Comparison of ENCODE assay signal across 8 mouse cellular contexts in genomic region chr16:4585642-4586530, GRCm38 (mm10). TPM values are rescaled to one million over a fixed set of nuclear protein-coding genes. Genes with fewer than 3 reads are reported as not detected.
DNase-seq lines count a peak whose midpoint lies in the region; ATAC-seq and TF ChIP-seq lines count a peak whose summit lies in the region.

No protein-coding gene starts in this region.

- peaks cover 26% of the 10 kb centered on the region for H3K4me1 ChIP-seq in heart, embryonic 12.5 days (replicated peaks)
- peaks cover 55% of the 10 kb centered on the region for H3K4me1 ChIP-seq in E14TG2a.4 (replicated peaks; ENCODE audit: low read depth, low read length)
- H3K4me1 ChIP-seq in forebrain, embryonic 14.5 days (ENCODE audit: control insufficient read depth, insufficient read depth, low read length): no peaks in the 10 kb centered on the region
- peaks cover 24% of the 10 kb centered on the region for H3K4me1 ChIP-seq in liver, postnatal 0 days (ENCODE audit: insufficient read depth)

- intact Hi-C loops in heart, postnatal 25 days (cut with DNase I): loop anchor here (2.0 kb wide), 1 partner anchor 25 kb away; no protein-coding TSS in a partner anchor
- intact Hi-C loops in left cerebral cortex, postnatal 10 days (cut with DNase I): no loop called here
- intact Hi-C loops in left cerebral cortex, postnatal 14 days (cut with DNase I): no loop called here

- peaks cover 10% of the 10 kb centered on the region for H3K36me3 ChIP-seq in heart, embryonic 12.5 days
- H3K36me3 ChIP-seq in E14TG2a.4 (ENCODE audit: insufficient read depth, low read length): peaks cover 7% of the 10 kb centered on the region
- 0 out of 2 replicates have a peak, but pooled peaks cover 3% of the 10 kb centered on the region for H3K36me3 ChIP-seq in forebrain, embryonic 14.5 days (ENCODE audit: control insufficient read depth, insufficient read depth, low read length)
- H3K36me3 ChIP-seq in liver, postnatal 0 days (replicated peaks; ENCODE audit: insufficient read depth, low read length): no peaks in the 10 kb centered on the region

- ATAC-seq in heart, embryonic 12.5 days (ENCODE audit: insufficient number of reproducible peaks, low FRiP score): peak; percentile 13
- peak; percentile 44 for ATAC-seq in forebrain, embryonic 14.5 days
- 0 out of 2 replicates have a peak, but pooled peaks have one; percentile 8 for ATAC-seq in liver, postnatal 0 days

- no peak for TF ChIP-seq EP300 in liver, postnatal 0 days (IDR thresholded peaks at IDR 0.05; ENCODE audit: low read depth)

- no peaks in the 10 kb centered on the region for H3K9me3 ChIP-seq in heart, embryonic 12.5 days (replicated peaks)
- H3K9me3 ChIP-seq in E14TG2a.4 (ENCODE audit: low read length): no peaks in the 10 kb centered on the region
- no peaks in the 10 kb centered on the region for H3K9me3 ChIP-seq in forebrain, embryonic 14.5 days (replicated peaks; ENCODE audit: control insufficient read depth, low read length)
- no peaks in the 10 kb centered on the region for H3K9me3 ChIP-seq in liver, postnatal 0 days (ENCODE audit: low read length)

- WGBS in heart, embryonic 12.5 days: 7% methylated on average over 14 of the region's 14 CpGs
- WGBS in forebrain, embryonic 14.5 days: 11% methylated on average over 14 of the region's 14 CpGs
- WGBS in liver, postnatal 0 days (ENCODE audit: insufficient replicate concordance): 9% methylated on average over 14 of the region's 14 CpGs

- H3K4me3 ChIP-seq in heart, embryonic 12.5 days: peak overlapping the region; percentile 41
- H3K4me3 ChIP-seq in E14TG2a.4 (replicated peaks; ENCODE audit: low read length): peak overlapping the region; percentile 78
- H3K4me3 ChIP-seq in forebrain, embryonic 14.5 days (ENCODE audit: low read depth, low read length): peak overlapping the region; percentile 46
- H3K4me3 ChIP-seq in liver, postnatal 0 days (ENCODE audit: low read depth, low read length): peak overlapping the region; percentile 47

- H3K4me2 ChIP-seq in heart, embryonic 12.5 days: peak overlapping the region; percentile 66
- H3K4me2 ChIP-seq in forebrain, embryonic 14.5 days (ENCODE audit: low read length): peak overlapping the region; percentile 58
- peak overlapping the region; percentile 74 for H3K4me2 ChIP-seq in liver, postnatal 0 days (ENCODE audit: low read depth, low read length)

- H3K9ac ChIP-seq in heart, embryonic 12.5 days: peak overlapping the region; percentile 31
- H3K9ac ChIP-seq in forebrain, embryonic 14.5 days (ENCODE audit: low read length): peak overlapping the region; percentile 64
- peak overlapping the region; percentile 58 for H3K9ac ChIP-seq in liver, postnatal 0 days (replicated peaks)

- H3K27ac ChIP-seq in heart, embryonic 12.5 days (ENCODE audit: poor library complexity, severe bottlenecking): peak overlapping the region; percentile 79
- peak overlapping the region; percentile 66; the same call in 1 of the 2 replicates for H3K27ac ChIP-seq in forebrain, embryonic 14.5 days (ENCODE audit: low read depth, low read length)
- H3K27ac ChIP-seq in liver, postnatal 0 days (ENCODE audit: low read depth): peak overlapping the region; percentile 61

- no peak for TF ChIP-seq CTCF in E14TG2a.4 (conservative IDR thresholded peaks at IDR 0.05; ENCODE audit: low read length)
- no peak for TF ChIP-seq CTCF in liver, postnatal 0 days (IDR thresholded peaks at IDR 0.05; ENCODE audit: low read depth)

- no peak for DNase-seq in heart, postnatal 25 days (ENCODE audit: low spot score)
- no peak for DNase-seq in forebrain, embryonic 14.5 days (ENCODE audit: low spot score)
- no peak for DNase-seq in liver, postnatal 0 days
- DNase-seq in gastrocnemius, adult 8-10 months (ENCODE audit: low spot score in 2 of 2): no peak
- no peak for DNase-seq in left cerebral cortex, postnatal 10 days (ENCODE audit: extremely low spot score in 1 of 2, low spot score in 2 of 2)
- DNase-seq in left cerebral cortex, postnatal 14 days (ENCODE audit: low spot score in 2 of 2): no peak

- no peaks in the 10 kb centered on the region for H3K27me3 ChIP-seq in heart, embryonic 12.5 days (replicated peaks)
- no peaks in the 10 kb centered on the region for H3K27me3 ChIP-seq in E14TG2a.4 (ENCODE audit: insufficient read depth, low read length)
- no peaks in the 10 kb centered on the region for H3K27me3 ChIP-seq in forebrain, embryonic 14.5 days (replicated peaks; ENCODE audit: control insufficient read depth, insufficient read depth, low read length)
- H3K27me3 ChIP-seq in liver, postnatal 0 days (ENCODE audit: insufficient read depth, low read length): no peaks in the 10 kb centered on the region

RNA-seq across cellular contexts. Expression of gene Glis2, which starts 8.6 kb away (rescaled TPM):
- polyA plus RNA-seq in heart, embryonic 12.5 days (2016; fragmentation: Nextera tagmentation; extraction: Ambion mirVana): 24.9 and 25.5 TPM in 2 replicates
- total RNA-seq in heart, postnatal 25 days (2021): 10 to 100 TPM; 16.6 to 20.3 TPM
- polyA plus RNA-seq in forebrain, embryonic 14.5 days (2014; fragmentation: Nextera tagmentation; extraction: Ambion mirVana): 9.0 and 10.0 TPM in 2 replicates
- polyA plus RNA-seq in liver, postnatal 0 days (2015; fragmentation: Nextera tagmentation; extraction: Ambion mirVana): 1.7 and 1.9 TPM in 2 replicates
- 1 to 10 TPM; 1.8 to 4.0 (median 3.5) TPM for total RNA-seq in gastrocnemius, adult 8-10 months (2022)
- total RNA-seq in left cerebral cortex, postnatal 10 days (2021): 10 to 100 TPM; 15.9 to 18.9 TPM
- 10 to 100 TPM; 16.3 to 18.0 TPM for total RNA-seq in left cerebral cortex, postnatal 14 days (2021)

RNA-seq across cellular contexts. Expression of gene Tfap4, which starts 26.2 kb away (rescaled TPM):
- polyA plus RNA-seq in heart, embryonic 12.5 days (2016; fragmentation: Nextera tagmentation; extraction: Ambion mirVana): 8.1 and 8.4 TPM in 2 replicates
- 1 to 10 TPM; 3.5 to 4.2 TPM for total RNA-seq in heart, postnatal 25 days (2021)
- polyA plus RNA-seq in forebrain, embryonic 14.5 days (2014; fragmentation: Nextera tagmentation; extraction: Ambion mirVana): 9.1 and 12.0 TPM in 2 replicates
- polyA plus RNA-seq in liver, postnatal 0 days (2015; fragmentation: Nextera tagmentation; extraction: Ambion mirVana): 3.9 and 5.6 TPM in 2 replicates
- total RNA-seq in gastrocnemius, adult 8-10 months (2022): 1 to 10 TPM; 3.2 to 5.5 (median 3.7) TPM
- 1 to 10 TPM; 3.1 to 3.4 TPM for total RNA-seq in left cerebral cortex, postnatal 10 days (2021)
- 1 to 10 TPM; 2.8 to 3.1 TPM for total RNA-seq in left cerebral cortex, postnatal 14 days (2021)

RNA-seq across cellular contexts. Expression of gene Pam16, which starts 38.9 kb away (rescaled TPM):
- polyA plus RNA-seq in heart, embryonic 12.5 days (2016; fragmentation: Nextera tagmentation; extraction: Ambion mirVana): 127 and 128 TPM in 2 replicates
- total RNA-seq in heart, postnatal 25 days (2021): 100 to 1,000 TPM; 129 to 141 TPM
- 160 and 192 TPM in 2 replicates for polyA plus RNA-seq in forebrain, embryonic 14.5 days (2014; fragmentation: Nextera tagmentation; extraction: Ambion mirVana)
- 59.7 and 66.3 TPM in 2 replicates for polyA plus RNA-seq in liver, postnatal 0 days (2015; fragmentation: Nextera tagmentation; extraction: Ambion mirVana)
- 100 to 1,000 TPM in 3 of 4 experiments, 10 to 100 TPM in 1; 93.3 to 129 (median 113) TPM for total RNA-seq in gastrocnemius, adult 8-10 months (2022)
- total RNA-seq in left cerebral cortex, postnatal 10 days (2021): 10 to 100 TPM; 78.2 to 86.0 TPM
- total RNA-seq in left cerebral cortex, postnatal 14 days (2021): 10 to 100 TPM; 81.6 to 82.8 TPM

RNA-seq across cellular contexts. Expression of gene Srl, which starts 44.3 kb away (rescaled TPM):
- 228 and 230 TPM in 2 replicates for polyA plus RNA-seq in heart, embryonic 12.5 days (2016; fragmentation: Nextera tagmentation; extraction: Ambion mirVana)
- total RNA-seq in heart, postnatal 25 days (2021): 1,000 to 10,000 TPM; 1,004 to 1,109 TPM
- polyA plus RNA-seq in forebrain, embryonic 14.5 days (2014; fragmentation: Nextera tagmentation; extraction: Ambion mirVana): 34.0 and 34.1 TPM in 2 replicates
- polyA plus RNA-seq in liver, postnatal 0 days (2015; fragmentation: Nextera tagmentation; extraction: Ambion mirVana): 1.00 and 3.0 TPM in 2 replicates
- total RNA-seq in gastrocnemius, adult 8-10 months (2022): 1,000 to 10,000 TPM; 1,019 to 1,332 (median 1,204) TPM
- 10 to 100 TPM; 19.7 to 20.6 TPM for total RNA-seq in left cerebral cortex, postnatal 10 days (2021)
- 10 to 100 TPM; 14.2 to 18.8 TPM for total RNA-seq in left cerebral cortex, postnatal 14 days (2021)

RNA-seq across cellular contexts. Expression of gene Vasn, which starts 53.9 kb away (rescaled TPM):
- 14.8 and 16.4 TPM in 2 replicates for polyA plus RNA-seq in heart, embryonic 12.5 days (2016; fragmentation: Nextera tagmentation; extraction: Ambion mirVana)
- 10 to 100 TPM in 1 of 2 experiments, 1 to 10 TPM in 1; 9.8 to 12.0 TPM for total RNA-seq in heart, postnatal 25 days (2021)
- polyA plus RNA-seq in forebrain, embryonic 14.5 days (2014; fragmentation: Nextera tagmentation; extraction: Ambion mirVana): 2.1 and 2.8 TPM in 2 replicates
- 1.6 and 1.9 TPM in 2 replicates for polyA plus RNA-seq in liver, postnatal 0 days (2015; fragmentation: Nextera tagmentation; extraction: Ambion mirVana)
- total RNA-seq in gastrocnemius, adult 8-10 months (2022): 1 to 10 TPM; 2.5 to 4.3 (median 3.9) TPM
- 1 to 10 TPM; 5.1 to 6.4 TPM for total RNA-seq in left cerebral cortex, postnatal 10 days (2021)
- total RNA-seq in left cerebral cortex, postnatal 14 days (2021): 10 to 100 TPM in 1 of 2 experiments, 1 to 10 TPM in 1; 8.3 to 10.9 TPM
